In genomic region chr11:89988936-89989589, GRCm38 (mm10) we compare ENCODE assay signal across 8 mouse cellular contexts. TPM values are rescaled to one million over a fixed set of nuclear protein-coding genes. Genes with fewer than 3 reads are reported as not detected.
DNase-seq lines count a peak whose midpoint lies in the region; ATAC-seq lines count a peak whose summit lies in the region.

No protein-coding gene starts in this region.

- no peaks in the 10 kb centered on the region for H3K27me3 ChIP-seq in neural tube, embryonic 15.5 days (replicated peaks)
- H3K27me3 ChIP-seq in intestine, embryonic 15.5 days (replicated peaks), result no peaks in the 10 kb centered on the region
- H3K27me3 ChIP-seq in limb, embryonic 10.5 days (ENCODE audit: low read depth, poor library complexity, severe bottlenecking), result no peaks in the 10 kb centered on the region
- no peaks in the 10 kb centered on the region; the same call in 1 of the 2 replicates for H3K27me3 ChIP-seq in midbrain, embryonic 16.5 days (ENCODE audit: control insufficient read depth, insufficient read depth, low read depth, low read length)

- H3K4me3 ChIP-seq in neural tube, embryonic 15.5 days (replicated peaks), result no peak overlapping the region
- no peak overlapping the region for H3K4me3 ChIP-seq in intestine, embryonic 15.5 days (replicated peaks)
- no peak overlapping the region for H3K4me3 ChIP-seq in limb, embryonic 10.5 days
- no peak overlapping the region for H3K4me3 ChIP-seq in midbrain, embryonic 16.5 days (ENCODE audit: low read depth, low read length)

- H3K27ac ChIP-seq in neural tube, embryonic 15.5 days (replicated peaks), result no peak overlapping the region
- no peak overlapping the region for H3K27ac ChIP-seq in intestine, embryonic 15.5 days
- peak overlapping the region; percentile 50 for H3K27ac ChIP-seq in limb, embryonic 10.5 days
- no peak overlapping the region for H3K27ac ChIP-seq in midbrain, embryonic 16.5 days (ENCODE audit: low read length)

- no peaks in the 10 kb centered on the region for H3K9me3 ChIP-seq in neural tube, embryonic 15.5 days (replicated peaks)
- H3K9me3 ChIP-seq in intestine, embryonic 15.5 days, result no peaks in the 10 kb centered on the region
- no peaks in the 10 kb centered on the region for H3K9me3 ChIP-seq in limb, embryonic 10.5 days (replicated peaks)
- no peaks in the 10 kb centered on the region for H3K9me3 ChIP-seq in midbrain, embryonic 16.5 days (replicated peaks; ENCODE audit: control insufficient read depth, low read length, poor library complexity, severe bottlenecking)

- peak; percentile 76 for DNase-seq in neural tube, embryonic 10.5 days (ENCODE audit: extremely low spot score, low spot score)
- peak; percentile 56 to 83 for DNase-seq in cerebellum, postnatal 25 days
- DNase-seq in frontal cortex, postnatal 36 days (ENCODE audit: low spot score in 2 of 2), result peak; percentile 66 to 70
- DNase-seq in limb, embryonic 10.5 days (ENCODE audit: low spot score), result peak; percentile 85
- peak; percentile 44 to 82 for DNase-seq in spleen, postnatal 4 days (ENCODE audit: low spot score in 2 of 2)

- H3K9ac ChIP-seq in neural tube, embryonic 15.5 days (replicated peaks), result no peak overlapping the region
- H3K9ac ChIP-seq in intestine, embryonic 15.5 days, result no peak overlapping the region
- H3K9ac ChIP-seq in midbrain, embryonic 16.5 days (ENCODE audit: low read depth, low read length), result no peak overlapping the region

- no peak overlapping the region for H3K4me2 ChIP-seq in neural tube, embryonic 15.5 days
- H3K4me2 ChIP-seq in intestine, embryonic 15.5 days (replicated peaks), result no peak overlapping the region
- H3K4me2 ChIP-seq in midbrain, embryonic 16.5 days (ENCODE audit: low read length), result no peak overlapping the region

- no peaks in the 10 kb centered on the region for H3K36me3 ChIP-seq in neural tube, embryonic 15.5 days
- H3K36me3 ChIP-seq in intestine, embryonic 15.5 days, result no peaks in the 10 kb centered on the region
- no peaks in the 10 kb centered on the region; the same call in none of the 2 replicates for H3K36me3 ChIP-seq in limb, embryonic 10.5 days
- no peaks in the 10 kb centered on the region for H3K36me3 ChIP-seq in midbrain, embryonic 16.5 days (ENCODE audit: control insufficient read depth, insufficient read depth, low read length)

- no peak for ATAC-seq in neural tube, embryonic 15.5 days (ENCODE audit: low FRiP score)
- peak; percentile 65 for ATAC-seq in intestine, embryonic 15.5 days
- peak; percentile 42; the same call in 1 of the 2 replicates for ATAC-seq in midbrain, embryonic 16.5 days

- no peaks in the 10 kb centered on the region for H3K4me1 ChIP-seq in neural tube, embryonic 15.5 days
- H3K4me1 ChIP-seq in intestine, embryonic 15.5 days (replicated peaks), result 0 out of 2 replicates have a peak, but pooled peaks cover 7% of the 10 kb centered on the region
- no peaks in the 10 kb centered on the region for H3K4me1 ChIP-seq in limb, embryonic 10.5 days
- peaks cover 3% of the 10 kb centered on the region; the same call in 1 of the 2 replicates for H3K4me1 ChIP-seq in midbrain, embryonic 16.5 days (ENCODE audit: control insufficient read depth, insufficient read depth, low read length)

- WGBS in neural tube, embryonic 15.5 days, result 21% methylated on average over 8 of the region's 8 CpGs
- WGBS in intestine, embryonic 15.5 days, result 21% methylated on average over 8 of the region's 8 CpGs
- 28% methylated on average over 8 of the region's 8 CpGs for WGBS in limb, embryonic 10.5 days
- 18% methylated on average over 8 of the region's 8 CpGs for WGBS in midbrain, embryonic 16.5 days

RNA-seq across cellular contexts. Expression of gene Pctp, which starts 13.6 kb away (rescaled TPM):
- polyA plus RNA-seq in neural tube, embryonic 15.5 days (2015; fragmentation: Nextera tagmentation; extraction: Ambion mirVana), result 1.7 and 4.2 TPM in 2 replicates
- polyA plus RNA-seq in intestine, embryonic 15.5 days (2015; fragmentation: Nextera tagmentation; extraction: Ambion mirVana), result 19.7 and 20.3 TPM in 2 replicates
- polyA plus RNA-seq in limb, embryonic 10.5 days (2016; fragmentation: Nextera tagmentation; extraction: Ambion mirVana), result 21.9 and 24.5 TPM in 2 replicates
- polyA plus RNA-seq in midbrain, embryonic 16.5 days (2015; fragmentation: Nextera tagmentation; extraction: Ambion mirVana), result 0.87 and 0.88 TPM in 2 replicates

RNA-seq across cellular contexts. Expression of gene Tmem100, which starts 41.1 kb away (rescaled TPM):
- 23.0 and 24.1 TPM in 2 replicates for polyA plus RNA-seq in neural tube, embryonic 15.5 days (2015; fragmentation: Nextera tagmentation; extraction: Ambion mirVana)
- 14.8 and 16.3 TPM in 2 replicates for polyA plus RNA-seq in intestine, embryonic 15.5 days (2015; fragmentation: Nextera tagmentation; extraction: Ambion mirVana)
- polyA plus RNA-seq in limb, embryonic 10.5 days (2016; fragmentation: Nextera tagmentation; extraction: Ambion mirVana), result 7.1 and 8.7 TPM in 2 replicates
- polyA plus RNA-seq in midbrain, embryonic 16.5 days (2015; fragmentation: Nextera tagmentation; extraction: Ambion mirVana), result 8.6 and 12.9 TPM in 2 replicates
